Mouse (Mus musculus) stomach, embryonic 15.5 days (tissue): ENCODE results near the gene Mrps27. TPM values are rescaled to one million over a fixed set of nuclear protein-coding genes. Genes with fewer than 3 reads are reported as not detected.
A peak's percentile ranks its signal among the peaks of the same experiment; 100 is the strongest.
"Not testable (repeated sequence)": the region's sequence is repeated elsewhere in the genome, so short reads cannot be mapped to it uniquely, and the experiment has no call there.

Experiments
- ATAC-seq: fragments of 200-750 bp; cut with Nextera tagmentation; 2 replicates; pipeline ENCODE4 v1.8.0; 2017; ENCODE audit warnings: low read depth, moderate number of reproducible peaks, moderate TSS enrichment; ENCODE audit not compliant: insufficient read depth, low FRiP score
- H3K27ac ChIP-seq: fragments of 300-500 bp; sonication (generic); 2 replicates; pipeline ENCODE4 v1.5.1; 2015; ENCODE audit warnings: mild to moderate bottlenecking, inconsistent platforms
- H3K27me3 ChIP-seq: fragments of 300-500 bp; sonication (generic); replicated peaks from 2 replicates; pipeline ENCODE4 v1.6.1; 2015; ENCODE audit warnings: inconsistent platforms
- H3K36me3 ChIP-seq: fragments of 300-500 bp; sonication (generic); 2 replicates; pipeline ENCODE4 v1.6.1; 2015; ENCODE audit warnings: inconsistent platforms
- H3K4me1 ChIP-seq: fragments of 300-500 bp; sonication (generic); 2 replicates; pipeline ENCODE4 v1.6.1; 2015; ENCODE audit warnings: inconsistent platforms
- H3K4me2 ChIP-seq: fragments of 300-500 bp; sonication (generic); 2 replicates; pipeline ENCODE4 v1.6.1; 2015; ENCODE audit warnings: mild to moderate bottlenecking, inconsistent platforms
- H3K4me3 ChIP-seq: fragments of 300-500 bp; sonication (generic); replicated peaks from 2 replicates; pipeline ENCODE4 v1.5.1; 2015; ENCODE audit warnings: inconsistent platforms
- H3K9ac ChIP-seq: fragments of 300-500 bp; sonication (generic); 2 replicates; pipeline ENCODE4 v1.6.1; 2015; ENCODE audit warnings: inconsistent platforms
- H3K9me3 ChIP-seq: fragments of 300-500 bp; sonication (generic); 2 replicates; pipeline ENCODE4 v1.6.1; 2016; ENCODE audit warnings: inconsistent platforms
- WGBS: fragments of 180-500 bp; shearing (Covaris S2); methylation state at CpG from one replicate; pipeline ENCODE4 v1.1.7; 2015; 5-methylcytosine and 5-hydroxymethylcytosine counted together
- polyA plus RNA-seq: library from polyadenylated mRNA; unstranded; fragments of >200 nt; fragmentation: Nextera tagmentation; extraction: Ambion mirVana; gene quantifications from 2 replicates; pipeline ENCODE4 v1.2.1, GENCODE M21; 2015

The Mrps27 gene
- polyA plus RNA-seq, 1 experiment from 2014 or later, result 56.7 TPM

DNA sequence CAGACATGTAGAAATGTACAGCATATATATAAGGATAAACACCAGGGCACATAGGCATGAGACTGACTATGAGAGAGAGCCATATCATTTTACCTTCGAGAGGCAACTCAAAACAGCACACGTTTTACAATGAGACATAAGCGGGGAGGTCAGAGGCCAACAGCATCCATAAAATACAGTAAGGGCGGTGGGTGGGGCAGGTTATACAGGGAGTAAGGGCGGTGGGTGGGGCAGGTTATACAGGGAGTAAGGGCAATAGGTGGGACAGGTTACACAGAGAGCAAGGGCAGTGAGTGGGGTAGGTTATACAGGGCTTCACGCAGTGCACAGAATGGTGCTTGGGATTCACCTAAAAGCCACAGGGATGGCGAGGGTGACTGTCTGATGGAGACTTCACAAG, 24.1 kb upstream of the Mrps27 start:
- H3K9ac ChIP-seq, result no peak overlapping the region
- H3K4me2 ChIP-seq, result no peak overlapping the region
- H3K27ac ChIP-seq, result no peak overlapping the region
- 88% methylated on average over 7 of the region's 7 CpGs for WGBS
- H3K4me1 ChIP-seq, result no peaks in the 10 kb centered on the region
- no peaks in the 10 kb centered on the region for H3K27me3 ChIP-seq
- ATAC-seq, result no peak
- no peak overlapping the region for H3K4me3 ChIP-seq
- no peaks in the 10 kb centered on the region for H3K9me3 ChIP-seq
- H3K36me3 ChIP-seq, result peaks cover 27% of the 10 kb centered on the region

- not testable (repeated sequence) for ATAC-seq, H3K4me1 ChIP-seq, H3K27me3 ChIP-seq, H3K4me3 ChIP-seq, H3K4me2 ChIP-seq, H3K27ac ChIP-seq, H3K9ac ChIP-seq, H3K9me3 ChIP-seq
- 93% methylated on average over 13 of the region's 13 CpGs for WGBS
- H3K36me3 ChIP-seq, result peaks cover 43% of the 10 kb centered on the region
Measured at GRCm38 (mm10) chr13:99322915-99323314, 21.7 kb upstream of the Mrps27 start.

- Histone ChIP-seq H3K36me3 (peaks cover 44% of the 10 kb centered on the region), H3K4me2 (no peak overlapping the region), H3K4me1 (no peaks in the 10 kb centered on the region), H3K9ac (no peak overlapping the region), H3K9me3 (no peaks in the 10 kb centered on the region), H3K27me3 (no peaks in the 10 kb centered on the region), H3K27ac (no peak overlapping the region), H3K4me3 (no peak overlapping the region)
- WGBS, result 77% methylated on average over 7 of the region's 7 CpGs
- ATAC-seq, result no peak
Measured at GRCm38 (mm10) chr13:99323632-99324336, 20.8 kb upstream of the Mrps27 start.

- H3K9ac ChIP-seq, H3K27me3 ChIP-seq, H3K4me1 ChIP-seq, H3K9me3 ChIP-seq, H3K4me2 ChIP-seq, H3K27ac ChIP-seq, H3K4me3 ChIP-seq, ATAC-seq: not testable (repeated sequence)
- peaks cover 48% of the 10 kb centered on the region for H3K36me3 ChIP-seq
- WGBS, result 80% methylated on average over 8 of the region's 8 CpGs
Measured at GRCm38 (mm10) chr13:99324337-99324685, 20.3 kb upstream of the Mrps27 start.

GRCm38 (mm10) chr13:99331255-99331654, 13.3 kb upstream of the Mrps27 start:
- Histone ChIP-seq H3K9ac (no peak overlapping the region), H3K9me3 (no peaks in the 10 kb centered on the region), H3K4me1 (no peaks in the 10 kb centered on the region), H3K36me3 (peaks cover 49% of the 10 kb centered on the region), H3K27me3 (no peaks in the 10 kb centered on the region), H3K27ac (no peak overlapping the region), H3K4me2 (no peak overlapping the region), H3K4me3 (no peak overlapping the region)
- 61% methylated on average over 4 of the region's 4 CpGs for WGBS
- no peak for ATAC-seq

- Histone ChIP-seq H3K9ac (no peak overlapping the region), H3K27me3 (no peaks in the 10 kb centered on the region), H3K9me3 (no peaks in the 10 kb centered on the region), H3K36me3 (peaks cover 48% of the 10 kb centered on the region), H3K4me3 (no peak overlapping the region), H3K4me1 (no peaks in the 10 kb centered on the region), H3K4me2 (no peak overlapping the region), H3K27ac (no peak overlapping the region)
- ATAC-seq, result no peak
- WGBS, result 68% methylated on average over 6 of the region's 6 CpGs
Measured at GRCm38 (mm10) chr13:99337510-99337909, 7.1 kb upstream of the Mrps27 start.

DNA sequence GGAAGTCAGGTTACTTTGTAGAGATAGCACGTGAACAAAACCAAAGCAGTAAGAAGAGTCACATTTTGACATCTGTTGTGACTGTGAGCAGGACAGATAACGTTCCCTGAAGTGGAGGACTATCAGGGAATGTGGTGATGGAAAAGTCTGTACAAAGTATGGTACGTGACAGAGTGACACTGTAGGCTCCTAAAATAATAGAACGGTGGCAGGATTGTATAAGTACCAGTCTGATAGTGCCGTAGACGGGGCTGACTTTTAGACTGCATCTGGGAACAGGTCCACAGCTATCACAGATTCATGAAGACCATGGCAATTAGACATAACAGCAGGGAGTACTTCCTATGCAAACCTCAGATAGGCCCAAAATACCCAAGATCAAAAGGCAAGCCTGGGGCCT, 3.1 kb upstream of the Mrps27 start:
- Histone ChIP-seq H3K4me2 (no peak overlapping the region), H3K9ac (no peak overlapping the region), H3K4me3 (no peak overlapping the region), H3K4me1 (peaks cover 7% of the 10 kb centered on the region), H3K36me3 (peaks cover 37% of the 10 kb centered on the region), H3K27ac (no peak overlapping the region), H3K27me3 (no peaks in the 10 kb centered on the region), H3K9me3 (no peaks in the 10 kb centered on the region)
- no peak for ATAC-seq
- WGBS, result 93% methylated on average over 6 of the region's 6 CpGs

GRCm38 (mm10) chr13:99343876-99344598, 549 bp upstream of the Mrps27 start:
- H3K4me1 ChIP-seq, result peaks cover 7% of the 10 kb centered on the region
- peaks cover 42% of the 10 kb centered on the region for H3K36me3 ChIP-seq
- H3K27ac ChIP-seq, result peak overlapping the region; percentile 82
- no peaks in the 10 kb centered on the region for H3K9me3 ChIP-seq
- peak overlapping the region; percentile 67; the same call in 1 of the 2 replicates for H3K9ac ChIP-seq
- peak overlapping the region; percentile 68 for H3K4me3 ChIP-seq
- no peaks in the 10 kb centered on the region for H3K27me3 ChIP-seq
- H3K4me2 ChIP-seq, result peak overlapping the region; percentile 65
- WGBS, result 3% methylated on average over 30 of the region's 30 CpGs
- peak; percentile 60; the same call in 1 of the 2 replicates for ATAC-seq

DNA sequence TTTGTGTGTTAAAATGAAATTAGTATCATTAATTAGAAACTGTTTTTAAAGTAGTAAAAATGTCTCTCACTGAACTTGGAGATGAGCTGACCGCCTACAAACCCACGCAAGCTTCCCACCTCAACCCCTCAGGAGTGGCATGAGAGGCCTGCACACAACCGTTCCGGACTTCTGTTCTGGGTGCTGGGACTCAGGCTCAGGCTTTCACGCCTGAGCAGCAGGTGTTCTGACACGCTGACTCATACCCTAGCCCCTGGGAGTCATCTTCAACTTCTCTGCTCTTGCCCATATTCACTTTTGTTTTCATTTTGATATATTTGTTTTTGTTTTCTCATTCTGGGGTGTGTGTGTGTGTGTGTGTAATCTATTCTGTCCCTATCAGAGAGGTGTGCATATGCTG, 5.4 kb downstream of the Mrps27 start:
- no peaks in the 10 kb centered on the region for H3K27me3 ChIP-seq
- H3K9ac ChIP-seq, result no peak overlapping the region
- no peaks in the 10 kb centered on the region; the same call in 1 of the 2 replicates for H3K4me1 ChIP-seq
- no peak for ATAC-seq
- 87% methylated on average over 6 of the region's 6 CpGs for WGBS
- no peak overlapping the region for H3K27ac ChIP-seq
- no peak overlapping the region for H3K4me2 ChIP-seq
- H3K4me3 ChIP-seq, result no peak overlapping the region
- no peaks in the 10 kb centered on the region for H3K9me3 ChIP-seq
- H3K36me3 ChIP-seq, result peaks cover 15% of the 10 kb centered on the region; the same call in 1 of the 2 replicates

- Histone ChIP-seq H3K27ac (no peak overlapping the region), H3K4me2 (no peak overlapping the region), H3K27me3 (no peaks in the 10 kb centered on the region), H3K4me1 (peaks cover 4% of the 10 kb centered on the region; the same call in 1 of the 2 replicates), H3K4me3 (no peak overlapping the region), H3K36me3 (peaks cover 15% of the 10 kb centered on the region; the same call in 1 of the 2 replicates), H3K9ac (no peak overlapping the region), H3K9me3 (no peaks in the 10 kb centered on the region)
- ATAC-seq, result no peak
- 48% methylated on average over 8 of the region's 8 CpGs for WGBS
Measured at GRCm38 (mm10) chr13:99351186-99351585, 6.6 kb downstream of the Mrps27 start.

DNA sequence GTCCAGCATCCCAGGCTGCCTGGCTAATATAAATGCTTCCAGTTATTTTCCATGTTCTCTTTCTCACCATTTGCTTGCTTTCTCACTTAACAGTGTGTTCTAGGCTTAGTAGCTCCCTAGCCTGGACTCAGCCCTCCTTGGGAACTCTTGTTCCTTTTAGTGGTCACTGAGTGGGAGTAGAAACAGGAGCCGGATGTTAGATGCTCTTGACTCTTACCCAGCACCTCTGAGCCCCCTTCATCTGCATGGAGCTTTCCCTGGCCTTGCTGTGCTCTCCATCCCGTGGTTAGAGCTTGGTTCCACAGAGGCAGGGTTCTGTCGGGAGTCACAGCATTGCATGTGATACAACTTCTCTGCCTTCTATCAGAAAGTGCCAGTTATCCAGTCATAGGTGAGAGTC, 7.0 kb downstream of the Mrps27 start:
- H3K4me2 ChIP-seq, result no peak overlapping the region
- no peak overlapping the region for H3K9ac ChIP-seq
- H3K4me1 ChIP-seq, result peaks cover 4% of the 10 kb centered on the region; the same call in 1 of the 2 replicates
- H3K36me3 ChIP-seq, result peaks cover 15% of the 10 kb centered on the region; the same call in 1 of the 2 replicates
- WGBS, result 79% methylated on average over 3 of the region's 3 CpGs
- ATAC-seq, result no peak
- H3K27ac ChIP-seq, result no peak overlapping the region
- no peaks in the 10 kb centered on the region for H3K9me3 ChIP-seq
- H3K27me3 ChIP-seq, result no peaks in the 10 kb centered on the region
- H3K4me3 ChIP-seq, result no peak overlapping the region

- Histone ChIP-seq H3K9ac (no peak overlapping the region), H3K36me3 (peaks cover 15% of the 10 kb centered on the region; the same call in 1 of the 2 replicates), H3K4me1 (peaks cover 4% of the 10 kb centered on the region; the same call in 1 of the 2 replicates), H3K4me2 (peak overlapping the region; percentile 64), H3K27ac (peak overlapping the region; percentile 84), H3K27me3 (no peaks in the 10 kb centered on the region), H3K9me3 (no peaks in the 10 kb centered on the region), H3K4me3 (peak overlapping the region; percentile 43)
- peak; percentile 100 for ATAC-seq
- WGBS, result 10% methylated on average over 28 of the region's 28 CpGs
Measured at GRCm38 (mm10) chr13:99352758-99353489, 8.3 kb downstream of the Mrps27 start.
